Mouse (Mus musculus) intestine, embryonic 15.5 days (tissue): Measurements from ENCODE around the gene Tspan11. TPM values are rescaled to one million over a fixed set of nuclear protein-coding genes. Genes with fewer than 3 reads are reported as not detected.

Experiments
- ATAC-seq: fragments of 200-750 bp; cut with Nextera tagmentation; 2 replicates; pipeline ENCODE4 v1.8.0; 2017; ENCODE audit warnings: moderate TSS enrichment, moderate library complexity
- H3K27ac ChIP-seq: fragments of 300-500 bp; sonication (generic); 2 replicates; pipeline ENCODE4 v1.5.1; 2015; ENCODE audit warnings: mild to moderate bottlenecking, inconsistent platforms
- H3K27me3 ChIP-seq: fragments of 300-500 bp; sonication (generic); replicated peaks from 2 replicates; pipeline ENCODE4 v1.6.1; 2015; ENCODE audit warnings: inconsistent platforms
- H3K36me3 ChIP-seq: fragments of 300-500 bp; sonication (generic); 2 replicates; pipeline ENCODE4 v1.6.1; 2015; ENCODE audit warnings: inconsistent platforms
- H3K4me1 ChIP-seq: fragments of 300-500 bp; sonication (generic); replicated peaks from 2 replicates; pipeline ENCODE4 v1.6.1; 2015; ENCODE audit warnings: inconsistent platforms
- H3K4me2 ChIP-seq: fragments of 300-500 bp; sonication (generic); replicated peaks from 2 replicates; pipeline ENCODE4 v1.6.1; 2015; ENCODE audit warnings: mild to moderate bottlenecking, inconsistent platforms
- H3K4me3 ChIP-seq: fragments of 300-500 bp; sonication (generic); replicated peaks from 2 replicates; pipeline ENCODE4 v1.5.1; 2015; ENCODE audit warnings: inconsistent platforms
- H3K9ac ChIP-seq: fragments of 300-500 bp; sonication (generic); 2 replicates; pipeline ENCODE4 v1.6.1; 2015; ENCODE audit warnings: inconsistent platforms
- H3K9me3 ChIP-seq: fragments of 300-500 bp; sonication (generic); 2 replicates; pipeline ENCODE4 v1.6.1; 2016; ENCODE audit warnings: inconsistent platforms
- WGBS: fragments of 180-500 bp; shearing (Covaris S2); methylation state at CpG from one replicate; pipeline ENCODE4 v1.1.7; 2015; 5-methylcytosine and 5-hydroxymethylcytosine counted together
- polyA plus RNA-seq: library from polyadenylated mRNA; unstranded; fragments of >200 nt; fragmentation: Nextera tagmentation; extraction: Ambion mirVana; gene quantifications from 2 replicates; pipeline ENCODE4 v1.2.1, GENCODE M21; 2015

Tspan11 gene
- polyA plus RNA-seq, 1 experiment from 2014 or later = 3.2 TPM

GRCm38 (mm10) chr6:127949885-127950284 lies 62.5 kb downstream of the Tspan11 start:
- no peaks in the 10 kb centered on the region for H3K9me3 ChIP-seq

GRCm38 (mm10) chr6:127953071-127953470 lies 65.7 kb downstream of the Tspan11 start:
- 89% methylated on average over 4 of the region's 4 CpGs for WGBS
- no peak for ATAC-seq

More at GRCm38 (mm10) chr6:127949885-127950284, 62.5 kb downstream of the Tspan11 start:
- Histone ChIP-seq H3K9ac (no peak overlapping the region), H3K4me3 (no peak overlapping the region), H3K36me3 (no peaks in the 10 kb centered on the region), H3K27ac (no peak overlapping the region), H3K4me1 (no peaks in the 10 kb centered on the region), H3K27me3 (no peaks in the 10 kb centered on the region), H3K4me2 (no peak overlapping the region)
- WGBS = 91% methylated on average over 7 of the region's 7 CpGs
- ATAC-seq = no peak

GRCm38 (mm10) chr6:127956172-127956571 lies 68.8 kb downstream of the Tspan11 start:
- H3K4me2 ChIP-seq = no peak overlapping the region
- H3K27me3 ChIP-seq = no peaks in the 10 kb centered on the region
- H3K4me3 ChIP-seq = no peak overlapping the region
- no peaks in the 10 kb centered on the region for H3K4me1 ChIP-seq
- ATAC-seq = no peak
- WGBS = 80% methylated on average over 5 of the region's 5 CpGs
- H3K9ac ChIP-seq = no peak overlapping the region
- no peaks in the 10 kb centered on the region for H3K9me3 ChIP-seq
- H3K36me3 ChIP-seq = no peaks in the 10 kb centered on the region
- H3K27ac ChIP-seq = no peak overlapping the region

More at GRCm38 (mm10) chr6:127953071-127953470, 65.7 kb downstream of the Tspan11 start:
- Histone ChIP-seq H3K27me3 (no peaks in the 10 kb centered on the region), H3K4me1 (no peaks in the 10 kb centered on the region), H3K9me3 (no peaks in the 10 kb centered on the region), H3K36me3 (no peaks in the 10 kb centered on the region), H3K4me3 (no peak overlapping the region), H3K9ac (no peak overlapping the region), H3K4me2 (no peak overlapping the region), H3K27ac (no peak overlapping the region)

GRCm38 (mm10) chr6:127960203-127960602 lies 72.8 kb downstream of the Tspan11 start:
- Histone ChIP-seq H3K27ac (no peak overlapping the region), H3K9ac (no peak overlapping the region), H3K4me1 (no peaks in the 10 kb centered on the region), H3K4me2 (no peak overlapping the region), H3K36me3 (peaks cover 12% of the 10 kb centered on the region; the same call in 1 of the 2 replicates), H3K4me3 (no peak overlapping the region), H3K9me3 (no peaks in the 10 kb centered on the region), H3K27me3 (no peaks in the 10 kb centered on the region)
- ATAC-seq = no peak
- whole genome bisulfite sequencing = 85% methylated on average over 1 of the region's 1 CpGs

GRCm38 (mm10) chr6:127965497-127965896 lies 78.1 kb downstream of the Tspan11 start:
- Histone ChIP-seq H3K9me3 (no peaks in the 10 kb centered on the region), H3K27ac (no peak overlapping the region), H3K36me3 (peaks cover 17% of the 10 kb centered on the region), H3K9ac (no peak overlapping the region), H3K4me3 (no peak overlapping the region), H3K4me1 (no peaks in the 10 kb centered on the region), H3K27me3 (no peaks in the 10 kb centered on the region), H3K4me2 (no peak overlapping the region)
- ATAC-seq = 0 out of 2 replicates have a peak, but pooled peaks have one; percentile 27
- WGBS = 57% methylated on average over 8 of the region's 8 CpGs

- Histone ChIP-seq H3K4me2 (no peak overlapping the region), H3K27me3 (no peaks in the 10 kb centered on the region), H3K4me1 (0 out of 2 replicates have a peak, but pooled peaks cover 6% of the 10 kb centered on the region), H3K36me3 (peaks cover 8% of the 10 kb centered on the region; the same call in 1 of the 2 replicates), H3K27ac (no peak overlapping the region), H3K4me3 (no peak overlapping the region), H3K9ac (no peak overlapping the region), H3K9me3 (no peaks in the 10 kb centered on the region)
- ATAC-seq = no peak
- WGBS = 78% methylated on average over 7 of the region's 7 CpGs
These were observed 82.3 kb downstream of the Tspan11 start for GRCm38 (mm10) chr6:127969709-127970108.

- 0 out of 2 replicates have a peak, but pooled peaks cover 8% of the 10 kb centered on the region for H3K4me1 ChIP-seq
- no peaks in the 10 kb centered on the region for H3K27me3 ChIP-seq
- no peak overlapping the region for H3K9ac ChIP-seq
- H3K9me3 ChIP-seq = no peaks in the 10 kb centered on the region
- no peak overlapping the region for H3K4me2 ChIP-seq
- WGBS = 9% methylated on average over 7 of the region's 7 CpGs
- no peak overlapping the region for H3K4me3 ChIP-seq
- H3K27ac ChIP-seq = no peak overlapping the region
- peak; percentile 46 for ATAC-seq
- H3K36me3 ChIP-seq = peaks cover 6% of the 10 kb centered on the region; the same call in 1 of the 2 replicates
These were observed 82.7 kb downstream of the Tspan11 start for GRCm38 (mm10) chr6:127970120-127970519.

- 0 out of 2 replicates have a peak, but pooled peaks cover 8% of the 10 kb centered on the region for H3K4me1 ChIP-seq
- ATAC-seq = no peak
- 56% methylated on average over 5 of the region's 5 CpGs for WGBS
These were observed 83.5 kb downstream of the Tspan11 start for GRCm38 (mm10) chr6:127970848-127971247.

GRCm38 (mm10) chr6:127971931-127972330 lies 84.5 kb downstream of the Tspan11 start:
- Histone ChIP-seq H3K9me3 (no peaks in the 10 kb centered on the region), H3K4me1 (0 out of 2 replicates have a peak, but pooled peaks cover 8% of the 10 kb centered on the region), H3K9ac (no peak overlapping the region), H3K27me3 (no peaks in the 10 kb centered on the region), H3K27ac (no peak overlapping the region), H3K4me2 (no peak overlapping the region), H3K4me3 (no peak overlapping the region), H3K36me3 (no peaks in the 10 kb centered on the region)
- ATAC-seq = no peak
- WGBS = 79% methylated on average over 5 of the region's 5 CpGs

More at GRCm38 (mm10) chr6:127970848-127971247, 83.5 kb downstream of the Tspan11 start:
- Histone ChIP-seq H3K9me3 (no peaks in the 10 kb centered on the region), H3K4me2 (no peak overlapping the region), H3K27ac (no peak overlapping the region), H3K4me3 (no peak overlapping the region), H3K27me3 (no peaks in the 10 kb centered on the region), H3K9ac (no peak overlapping the region), H3K36me3 (peaks cover 5% of the 10 kb centered on the region; the same call in 1 of the 2 replicates)

GRCm38 (mm10) chr6:127973553-127973952 lies 86.2 kb downstream of the Tspan11 start:
- no peak overlapping the region for H3K4me2 ChIP-seq
- no peak overlapping the region for H3K27ac ChIP-seq
- ATAC-seq = no peak
- WGBS = 55% methylated on average over 6 of the region's 6 CpGs
- H3K27me3 ChIP-seq = no peaks in the 10 kb centered on the region
- no peak overlapping the region for H3K9ac ChIP-seq
- H3K4me1 ChIP-seq = 0 out of 2 replicates have a peak, but pooled peaks cover 8% of the 10 kb centered on the region
- no peak overlapping the region for H3K4me3 ChIP-seq
- H3K36me3 ChIP-seq = no peaks in the 10 kb centered on the region
- no peaks in the 10 kb centered on the region for H3K9me3 ChIP-seq

GRCm38 (mm10) chr6:127974000-127974399 lies 86.6 kb downstream of the Tspan11 start:
- WGBS = 37% methylated on average over 9 of the region's 9 CpGs
- no peaks in the 10 kb centered on the region for H3K9me3 ChIP-seq
- H3K4me1 ChIP-seq = peaks cover 11% of the 10 kb centered on the region; the same call in 1 of the 2 replicates
- no peak overlapping the region for H3K4me2 ChIP-seq
- no peak overlapping the region for H3K4me3 ChIP-seq
- no peak overlapping the region for H3K27ac ChIP-seq
- no peaks in the 10 kb centered on the region for H3K27me3 ChIP-seq
- H3K36me3 ChIP-seq = no peaks in the 10 kb centered on the region
- ATAC-seq = 0 out of 2 replicates have a peak, but pooled peaks have one; percentile 18
- H3K9ac ChIP-seq = no peak overlapping the region

- Histone ChIP-seq H3K4me3 (no peak overlapping the region), H3K27ac (no peak overlapping the region), H3K4me1 (peaks cover 23% of the 10 kb centered on the region), H3K36me3 (no peaks in the 10 kb centered on the region), H3K4me2 (no peak overlapping the region), H3K9me3 (no peaks in the 10 kb centered on the region), H3K9ac (no peak overlapping the region), H3K27me3 (no peaks in the 10 kb centered on the region)
- ATAC-seq = no peak
- 81% methylated on average over 6 of the region's 6 CpGs for WGBS
These were observed 89.3 kb downstream of the Tspan11 start for GRCm38 (mm10) chr6:127976695-127977094.

- 59% methylated on average over 20 of the region's 20 CpGs for WGBS
- Histone ChIP-seq H3K36me3 (no peaks in the 10 kb centered on the region), H3K4me3 (no peak overlapping the region), H3K27ac (no peak overlapping the region), H3K9ac (no peak overlapping the region), H3K9me3 (no peaks in the 10 kb centered on the region), H3K4me2 (no peak overlapping the region), H3K4me1 (peaks cover 23% of the 10 kb centered on the region), H3K27me3 (no peaks in the 10 kb centered on the region)
- ATAC-seq = no peak
These were observed 91.6 kb downstream of the Tspan11 start for GRCm38 (mm10) chr6:127978941-127979340.
